In genomic region chr3:67553281-67553680, GRCm38 (mm10) we compare ENCODE assay signal across 10 mouse cellular contexts. TPM values are rescaled to one million over a fixed set of nuclear protein-coding genes. Genes with fewer than 3 reads are reported as not detected.
DNase-seq lines count a peak whose midpoint lies in the region; ATAC-seq and TF ChIP-seq lines count a peak whose summit lies in the region.
"Had no signal": no experiment of that assay in that cellular context is flagged by ENCODE, and none has a peak within 500 bp of the region (broad histone marks: within the 10 kb centered on the region; RNA-seq: fewer than 3 reads in every experiment).

No protein-coding gene starts in this region.

- H3K27ac ChIP-seq in limb, embryonic 15.5 days: no peak overlapping the region
- H3K27ac ChIP-seq: neural tube, embryonic 12.5 days had no signal

- no peak for TF ChIP-seq CTCF in lung, adult 2 months (IDR thresholded peaks at IDR 0.05; ENCODE audit: insufficient read depth, low read length)

- ATAC-seq in limb, embryonic 15.5 days (ENCODE audit: insufficient number of reproducible peaks, low FRiP score, low TSS enrichment, low read depth): no peak

- no peak overlapping the region for H3K4me3 ChIP-seq in lung, adult 2 months (replicated peaks; ENCODE audit: extremely low read depth, low read depth, low read length)
- no peak overlapping the region; the same call in 1 of the 2 replicates for H3K4me3 ChIP-seq in limb, embryonic 15.5 days
- H3K4me3 ChIP-seq: neural tube, embryonic 12.5 days had no signal

- DNase-seq in cerebellum, adult 9-10 months: peak; percentile 11
- no peak for DNase-seq in cerebellum, adult 11 months
- peak; percentile 12 for DNase-seq in lung, adult 2 months
- no peak for DNase-seq in lung, postnatal 25 days (ENCODE audit: low spot score)
- peak; percentile 10 to 52 for DNase-seq in cerebellum, postnatal 25 days
- DNase-seq in spleen, postnatal 36 days (ENCODE audit: low spot score in 2 of 2): no peak
- DNase-seq in ovary, postnatal 10 days (ENCODE audit: low spot score): no peak
- DNase-seq: gastrocnemius, postnatal 14 days had no signal

- no peaks in the 10 kb centered on the region for H3K9me3 ChIP-seq in limb, embryonic 15.5 days
- H3K9me3 ChIP-seq: neural tube, embryonic 12.5 days had no signal

- TF ChIP-seq POLR2A in lung, adult 2 months (IDR thresholded peaks at IDR 0.05; ENCODE audit: borderline replicate concordance, extremely low read depth, low read depth, low read length): no peak

- WGBS in lung, adult 2 months: 41% methylated on average over 4 of the region's 4 CpGs
- WGBS in limb, embryonic 15.5 days: 39% methylated on average over 4 of the region's 4 CpGs

- H3K36me3 ChIP-seq in limb, embryonic 15.5 days: no peaks in the 10 kb centered on the region
- H3K36me3 ChIP-seq: neural tube, embryonic 12.5 days had no signal

- H3K9ac ChIP-seq in limb, embryonic 15.5 days: no peak overlapping the region
- H3K9ac ChIP-seq: neural tube, embryonic 12.5 days had no signal

- no peaks in the 10 kb centered on the region for H3K4me1 ChIP-seq in lung, adult 2 months (ENCODE audit: control insufficient read depth, insufficient read depth, low read length)
- H3K4me1 ChIP-seq in limb, embryonic 15.5 days: 0 out of 2 replicates have a peak, but pooled peaks cover 3% of the 10 kb centered on the region

- 0 out of 2 replicates have a peak overlapping the region, but pooled peaks have one; percentile 10 for H3K4me2 ChIP-seq in limb, embryonic 15.5 days
- H3K4me2 ChIP-seq: neural tube, embryonic 12.5 days had no signal

- H3K27me3 ChIP-seq in limb, embryonic 15.5 days: no peaks in the 10 kb centered on the region
- H3K27me3 ChIP-seq: neural tube, embryonic 12.5 days had no signal

RNA-seq across cellular contexts. Expression of gene Mfsd1, which starts 29.3 kb away (rescaled TPM):
- polyA plus RNA-seq in lung, adult 2 months (2012; rRNA removed): 45.2 and 47.6 TPM in 2 replicates
- polyA plus RNA-seq in limb, embryonic 15.5 days (2015; fragmentation: Nextera tagmentation; extraction: Ambion mirVana): 57.4 and 58.5 TPM in 2 replicates

RNA-seq across cellular contexts. Expression of gene Rarres1, which starts 38.0 kb away (rescaled TPM):
- polyA plus RNA-seq in lung, adult 2 months (2012; rRNA removed): 1.1 and 2.3 TPM in 2 replicates
- polyA plus RNA-seq in limb, embryonic 15.5 days (2015; fragmentation: Nextera tagmentation; extraction: Ambion mirVana): 9.8 and 14.1 TPM in 2 replicates

Comparison
In these comparisons a context has a peak if more than half of its experiments do, and no peak if none do; other contexts are left out.
1. DNase-seq: peak in cerebellum, adult 9-10 months (single experiment), lung, adult 2 months (single experiment) and cerebellum, postnatal 25 days (2 of 2); none in cerebellum, adult 11 months (single experiment), lung, postnatal 25 days (single experiment), spleen, postnatal 36 days (0 of 2) and ovary, postnatal 10 days (single experiment).